Mouse (Mus musculus) hindbrain, postnatal 0 days (tissue): ENCODE results near the gene Mdc1. TPM values are rescaled to one million over a fixed set of nuclear protein-coding genes. Genes with fewer than 3 reads are reported as not detected.

Source experiments
- ATAC-seq: fragments of 200-750 bp; cut with Nextera tagmentation; 2 replicates; pipeline ENCODE4 v1.8.0; 2017; ENCODE audit warnings: mild to moderate bottlenecking, moderate TSS enrichment, moderate library complexity
- DNase-seq: peaks from one replicate; pipeline ENCODE4 v3.0.0-alpha.2; 2015; ENCODE audit warnings: low spot score
- H3K27ac ChIP-seq: fragments of 300-500 bp; sonication (generic); 2 replicates; pipeline ENCODE4 v1.5.1; 2014; ENCODE audit warnings: mild to moderate bottlenecking
- H3K27me3 ChIP-seq: fragments of 300-500 bp; sonication (generic); 2 replicates; pipeline ENCODE4 v1.6.1; 2014; ENCODE audit warnings: low read length, mixed read lengths; ENCODE audit not compliant: insufficient read depth
- H3K36me3 ChIP-seq: fragments of 300-500 bp; sonication (generic); 2 replicates; pipeline ENCODE4 v1.6.1; 2014; ENCODE audit warnings: low read length, mixed read lengths; ENCODE audit not compliant: insufficient read depth
- H3K4me1 ChIP-seq: fragments of 300-500 bp; sonication (generic); 2 replicates; pipeline ENCODE4 v1.6.1; 2014; ENCODE audit warnings: antibody characterized with exemption, low read length, mixed read lengths; ENCODE audit not compliant: insufficient read depth
- H3K4me2 ChIP-seq: fragments of 300-500 bp; sonication (generic); 2 replicates; pipeline ENCODE4 v1.6.1; 2014; ENCODE audit warnings: low read depth, mild to moderate bottlenecking, low read length, moderate library complexity, mixed read lengths
- H3K4me3 ChIP-seq: fragments of 300-500 bp; sonication (generic); 2 replicates; pipeline ENCODE4 v1.5.1; 2014; ENCODE audit warnings: low read length
- H3K9ac ChIP-seq: fragments of 300-500 bp; sonication (generic); replicated peaks from 2 replicates; pipeline ENCODE4 v1.6.1; 2014; ENCODE audit warnings: mild to moderate bottlenecking, low read length, moderate library complexity, mixed read lengths
- H3K9me3 ChIP-seq: fragments of 300-500 bp; sonication (generic); 2 replicates; pipeline ENCODE4 v1.6.1; 2016; ENCODE audit warnings: low read length, mixed read lengths
- CTCF ChIP-seq: IDR thresholded peaks from 2 replicates; pipeline ENCODE4 v1.5.1; 2016; ENCODE audit warnings: antibody characterized with exemption, control low read depth, low read depth
- WGBS: fragments of 180-500 bp; shearing (Covaris S2); extraction: QIAGEN DNeasy Blood & Tissue Kit; methylation state at CpG from one replicate; pipeline ENCODE4 v1.1.7; 2014; 5-methylcytosine and 5-hydroxymethylcytosine counted together
- microRNA-seq, 2 experiments: library from miRNA; unstranded; fragments of <30 nt; microRNA quantifications; one replicate each; pipeline ENCODE4; 2016
- polyA plus RNA-seq: library from polyadenylated mRNA; unstranded; fragments of >200 nt; fragmentation: Nextera tagmentation; extraction: Ambion mirVana; gene quantifications from 2 replicates; pipeline ENCODE4 v1.2.1, GENCODE M21; 2015
- total RNA-seq: library from RNA; depleted of rRNA; stranded (reverse); fragments of >200 nt; gene quantifications from 2 replicates; pipeline ENCODE4 v1.2.3, GENCODE M21; 2014; rRNA removed

Mdc1 gene
- total and polyA plus RNA-seq, 2 experiments from 2014 or later, result 4.1 to 26.7 TPM

DNA sequence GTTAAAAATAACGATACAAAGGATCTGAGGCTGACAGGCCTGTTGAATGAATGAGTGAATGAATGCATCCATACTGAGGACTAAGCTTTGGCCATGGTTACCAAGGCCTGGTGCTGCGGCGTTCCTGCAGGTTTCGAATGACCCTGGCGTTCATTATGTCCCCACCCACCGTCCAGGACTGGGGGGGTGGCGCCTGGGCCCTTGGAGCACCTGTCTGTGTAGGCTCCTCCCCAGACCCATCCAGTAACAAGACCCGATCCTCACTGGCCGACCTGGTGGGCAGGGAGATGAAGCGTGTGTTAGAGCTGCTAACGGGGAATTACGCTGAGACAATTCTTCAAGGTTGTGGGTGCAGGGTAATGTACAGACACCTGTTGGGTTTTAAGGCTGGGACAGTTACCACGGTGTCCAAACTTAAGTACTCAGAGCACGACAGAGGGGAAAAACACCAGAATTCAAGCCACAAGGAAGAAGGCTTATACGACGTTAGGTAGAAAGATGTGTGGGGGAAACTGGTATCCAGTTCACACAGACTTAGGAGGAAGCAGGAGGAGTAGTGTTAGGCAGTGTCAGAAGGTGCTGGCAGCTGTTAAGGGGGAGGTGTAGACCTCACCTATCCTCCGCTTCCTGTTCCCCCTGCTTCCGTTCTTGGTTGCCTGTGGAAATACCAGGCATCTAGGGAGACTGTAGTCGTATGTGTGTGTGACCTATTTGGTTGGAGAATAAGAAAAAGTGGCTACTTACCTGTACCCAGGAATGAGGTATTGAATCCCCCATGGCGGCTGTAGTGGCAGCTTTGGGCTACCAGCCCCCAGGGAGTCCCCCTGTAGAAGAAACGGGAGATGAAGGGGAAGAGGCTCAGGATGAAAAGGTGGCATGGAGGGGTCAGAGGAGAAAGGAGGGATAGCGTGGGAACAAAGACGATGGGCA, 56.6 kb downstream of the Mdc1 start:
- no peaks in the 10 kb centered on the region for H3K27me3 ChIP-seq
- peak overlapping the region; percentile 100 for H3K4me2 ChIP-seq
- peak overlapping the region; percentile 88 for H3K9ac ChIP-seq
- H3K27ac ChIP-seq, result peak overlapping the region; percentile 89
- TF ChIP-seq CTCF, result no peak
- H3K36me3 ChIP-seq, result peaks cover 17% of the 10 kb centered on the region
- peaks cover 6% of the 10 kb centered on the region; the same call in 1 of the 2 replicates for H3K4me1 ChIP-seq
- no peaks in the 10 kb centered on the region for H3K9me3 ChIP-seq
- DNase-seq (no peak), ATAC-seq (peak; percentile 49)
- WGBS, result 46% methylated on average over 23 of the region's 23 CpGs
- H3K4me3 ChIP-seq, result peak overlapping the region; percentile 79

DNA sequence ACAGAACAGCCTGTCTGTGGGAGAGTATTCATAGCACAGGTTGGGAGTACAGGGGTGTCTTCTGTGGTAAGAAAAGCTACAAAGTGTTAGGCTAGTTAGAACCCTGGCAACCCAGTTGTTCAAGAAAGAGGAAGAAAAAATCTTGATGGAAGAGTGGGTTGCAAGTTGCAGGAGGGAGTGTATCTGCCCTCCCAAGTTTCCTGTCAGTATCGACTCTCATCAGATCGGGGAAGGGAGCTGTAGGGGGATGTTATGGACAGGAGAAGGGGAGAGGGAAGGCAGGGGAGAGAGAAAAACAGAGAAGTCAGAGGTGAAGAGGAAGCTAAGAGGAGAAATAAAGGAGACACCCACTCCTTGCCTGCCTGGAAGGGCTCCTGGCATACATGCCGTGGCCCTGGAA, 59.3 kb downstream of the Mdc1 start:
- no peaks in the 10 kb centered on the region for H3K27me3 ChIP-seq
- no peak overlapping the region for H3K4me3 ChIP-seq
- ATAC-seq, result no peak
- peaks cover 6% of the 10 kb centered on the region; the same call in 1 of the 2 replicates for H3K4me1 ChIP-seq
- 92% methylated on average over 3 of the region's 3 CpGs for WGBS
- peaks cover 26% of the 10 kb centered on the region for H3K36me3 ChIP-seq
- no peak overlapping the region for H3K27ac ChIP-seq
- no peak for DNase-seq
- no peak overlapping the region for H3K4me2 ChIP-seq
- H3K9ac ChIP-seq, result no peak overlapping the region
- no peaks in the 10 kb centered on the region for H3K9me3 ChIP-seq
- no peak for TF ChIP-seq CTCF

DNA sequence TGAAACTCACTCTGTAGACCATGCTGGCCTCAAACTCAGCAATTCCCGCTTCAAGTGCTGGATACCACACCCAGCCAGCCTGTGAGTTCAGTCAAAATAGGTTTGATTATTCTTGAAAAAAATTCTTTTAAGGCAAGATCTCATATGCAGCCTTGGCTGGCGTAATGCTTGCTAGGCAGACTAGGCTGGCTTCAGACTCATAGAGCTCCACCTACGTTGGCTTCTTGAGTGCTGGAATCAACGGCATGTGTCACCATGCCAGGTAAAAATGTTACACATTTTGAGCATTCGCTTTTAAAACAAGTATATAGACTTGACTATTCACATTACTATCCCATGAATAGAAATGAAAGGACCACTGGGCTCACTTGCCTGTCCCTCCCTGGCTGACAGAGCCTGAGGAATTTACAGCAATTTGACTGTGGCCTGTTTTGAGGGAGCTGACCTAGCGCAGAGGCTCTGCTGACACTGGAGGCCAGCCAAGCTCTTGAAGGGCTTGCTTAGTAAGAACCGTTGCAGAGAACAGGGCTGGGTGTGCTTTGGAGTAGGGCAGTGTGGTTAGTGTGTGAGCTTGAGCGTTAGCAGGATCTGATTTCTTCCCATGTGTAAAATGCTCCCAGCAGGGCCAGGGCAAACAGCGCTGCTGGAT, 62.2 kb downstream of the Mdc1 start:
- H3K9ac ChIP-seq, result no peak overlapping the region
- peaks cover 34% of the 10 kb centered on the region for H3K36me3 ChIP-seq
- H3K4me2 ChIP-seq, result no peak overlapping the region
- H3K27me3 ChIP-seq, result no peaks in the 10 kb centered on the region
- no peak overlapping the region for H3K4me3 ChIP-seq
- H3K27ac ChIP-seq, result no peak overlapping the region
- no peak for ATAC-seq
- H3K9me3 ChIP-seq, result no peaks in the 10 kb centered on the region
- peaks cover 7% of the 10 kb centered on the region for H3K4me1 ChIP-seq
- TF ChIP-seq CTCF, result no peak
- 87% methylated on average over 9 of the region's 9 CpGs for WGBS
- DNase-seq, result no peak

DNA sequence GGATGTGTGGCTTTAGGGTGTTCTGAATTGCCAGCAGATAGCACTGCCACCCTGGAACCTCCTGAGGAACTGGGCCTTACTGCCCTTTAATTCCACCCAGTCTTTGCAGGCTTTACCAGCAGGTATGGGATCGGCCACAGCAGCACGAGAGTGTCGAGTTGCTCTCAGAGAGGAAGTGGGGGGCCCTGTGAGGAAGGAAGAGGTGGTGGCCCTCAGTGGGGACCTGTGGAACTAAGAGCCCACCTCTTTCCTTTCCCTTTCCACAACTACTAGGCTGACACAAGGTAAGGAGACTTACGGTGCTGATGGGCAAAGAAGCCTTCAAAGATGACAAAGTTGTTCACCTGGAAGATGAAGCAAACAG, 62.7 kb downstream of the Mdc1 start:
- TF ChIP-seq CTCF, result no peak
- no peak overlapping the region for H3K27ac ChIP-seq
- no peak for DNase-seq
- no peak overlapping the region for H3K4me2 ChIP-seq
- no peak overlapping the region for H3K9ac ChIP-seq
- H3K27me3 ChIP-seq, result no peaks in the 10 kb centered on the region
- WGBS, result 82% methylated on average over 4 of the region's 4 CpGs
- no peak for ATAC-seq
- peaks cover 34% of the 10 kb centered on the region for H3K36me3 ChIP-seq
- H3K4me3 ChIP-seq, result no peak overlapping the region
- H3K4me1 ChIP-seq, result peaks cover 12% of the 10 kb centered on the region
- no peaks in the 10 kb centered on the region for H3K9me3 ChIP-seq

DNA sequence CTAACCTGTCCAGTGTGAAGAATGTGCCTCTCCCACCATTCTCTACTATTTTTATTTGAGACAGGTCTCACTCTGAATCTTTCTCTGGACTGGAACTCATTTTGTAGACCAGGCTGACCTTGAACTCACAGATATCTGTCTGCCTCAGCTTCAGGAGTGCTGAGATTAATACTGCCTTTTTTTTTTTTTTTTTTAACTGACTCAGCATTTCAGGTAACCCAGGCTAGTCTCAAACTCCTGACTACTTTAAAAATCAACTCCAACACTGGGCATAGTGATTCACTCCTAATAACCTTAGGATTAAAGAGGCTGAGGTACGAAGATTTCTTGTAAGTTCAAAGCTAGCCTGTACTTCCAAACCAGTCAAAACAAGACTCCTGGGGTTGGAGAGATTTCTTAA, 64.3 kb downstream of the Mdc1 start:
- 94% methylated on average over 1 of the region's 1 CpGs for WGBS
- Histone ChIP-seq H3K9ac (no peak overlapping the region), H3K4me3 (no peak overlapping the region), H3K9me3 (no peaks in the 10 kb centered on the region), H3K36me3 (peaks cover 25% of the 10 kb centered on the region), H3K27ac (no peak overlapping the region), H3K4me1 (peaks cover 14% of the 10 kb centered on the region), H3K4me2 (no peak overlapping the region), H3K27me3 (no peaks in the 10 kb centered on the region)
- no peak for DNase-seq
- TF ChIP-seq CTCF, result no peak
- ATAC-seq, result no peak

DNA sequence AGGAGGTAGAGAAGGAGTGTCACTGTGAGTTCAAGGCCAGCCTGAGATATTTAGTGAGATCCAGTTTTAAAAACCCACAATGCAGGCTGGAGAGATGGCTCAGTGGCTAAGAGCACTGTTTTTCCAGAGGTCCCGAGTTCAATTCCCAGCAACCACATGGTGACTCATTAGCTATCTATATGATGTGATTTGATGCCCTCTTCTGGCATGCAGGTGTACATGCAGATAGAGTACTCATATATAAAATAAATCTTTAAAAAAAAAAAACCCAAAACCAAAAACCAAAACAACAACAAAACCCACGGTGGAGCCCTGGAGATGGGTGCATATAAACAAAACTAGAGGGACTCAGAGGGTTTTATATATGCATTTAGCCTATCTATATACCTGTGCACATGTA, 66.3 kb downstream of the Mdc1 start:
- Histone ChIP-seq H3K4me2 (no peak overlapping the region), H3K9ac (no peak overlapping the region), H3K4me1 (peaks cover 14% of the 10 kb centered on the region), H3K9me3 (no peaks in the 10 kb centered on the region), H3K27me3 (no peaks in the 10 kb centered on the region), H3K27ac (no peak overlapping the region), H3K4me3 (no peak overlapping the region), H3K36me3 (peaks cover 24% of the 10 kb centered on the region)
- peak; percentile 31; the same call in 1 of the 2 replicates for TF ChIP-seq CTCF
- no peak for ATAC-seq
- WGBS, result 78% methylated on average over 2 of the region's 2 CpGs
- no peak for DNase-seq

Small RNAs within 50 kb of the gene (microRNA-seq; reads per million reads assigned to microRNA genes)
- gene Gm28033, result 0 to 0.18 reads per million in 2 experiments

Other genes starting within 250 kb of the Mdc1 start
- gene Sfta2, start 240.0 kb upstream of the Mdc1 start, total RNA-seq, result not detected in 2 replicates
- gene Sfta2, start 240.0 kb upstream of the Mdc1 start, polyA plus RNA-seq, result not detected in 2 replicates
- gene Gm9573, start 214.9 kb upstream of the Mdc1 start, total RNA-seq, result not detected in 2 replicates
- gene Gm9573, start 214.9 kb upstream of the Mdc1 start, polyA plus RNA-seq, result not detected in 2 replicates
- gene Mucl3, start 197.8 kb upstream of the Mdc1 start, total RNA-seq, result 0.61 TPM in 1 of 2 replicates, not detected in the other
- gene Mucl3, start 197.8 kb upstream of the Mdc1 start, polyA plus RNA-seq, result 0.10 TPM in 1 of 2 replicates, not detected in the other
- gene Vars2, start 173.9 kb upstream of the Mdc1 start, total RNA-seq, result 37.3 and 46.8 TPM in 2 replicates
- gene Vars2, start 173.9 kb upstream of the Mdc1 start, polyA plus RNA-seq, result 12.6 and 14.8 TPM in 2 replicates
- 26.1 and 27.2 TPM in 2 replicates for gene Gtf2h4, start 167.8 kb upstream of the Mdc1 start, total RNA-seq
- gene Gtf2h4, start 167.8 kb upstream of the Mdc1 start, polyA plus RNA-seq, result 18.6 and 21.3 TPM in 2 replicates
- gene Ddr1, start 136.9 kb upstream of the Mdc1 start, total RNA-seq, result 108 and 139 TPM in 2 replicates
- 63.3 and 66.3 TPM in 2 replicates for gene Ddr1, start 136.9 kb upstream of the Mdc1 start, polyA plus RNA-seq
- 13.7 and 19.4 TPM in 2 replicates for gene Ier3, start 19.8 kb upstream of the Mdc1 start, total RNA-seq
- 18.3 and 19.4 TPM in 2 replicates for gene Ier3, start 19.8 kb upstream of the Mdc1 start, polyA plus RNA-seq
- 94.1 and 142 TPM in 2 replicates for gene Flot1, start 18.3 kb upstream of the Mdc1 start, total RNA-seq
- 162 TPM in 2 replicates for gene Flot1, start 18.3 kb upstream of the Mdc1 start, polyA plus RNA-seq
- gene Tubb5, start 3.2 kb upstream of the Mdc1 start, total RNA-seq, result 3,311 and 3,326 TPM in 2 replicates
- gene Tubb5, start 3.2 kb upstream of the Mdc1 start, polyA plus RNA-seq, result 1,502 and 1,606 TPM in 2 replicates
- 14.7 and 27.2 TPM in 2 replicates for gene Nrm, start 19.8 kb downstream of the Mdc1 start, total RNA-seq
- 24.6 and 25.7 TPM in 2 replicates for gene Nrm, start 19.8 kb downstream of the Mdc1 start, polyA plus RNA-seq
- 32.0 and 34.3 TPM in 2 replicates for gene Ppp1r18, start 24.1 kb downstream of the Mdc1 start, total RNA-seq
- 18.4 and 19.3 TPM in 2 replicates for gene Ppp1r18, start 24.1 kb downstream of the Mdc1 start, polyA plus RNA-seq
- 31.3 and 33.2 TPM in 2 replicates for gene Dhx16, start 38.3 kb downstream of the Mdc1 start, total RNA-seq
- gene Dhx16, start 38.3 kb downstream of the Mdc1 start, polyA plus RNA-seq, result 22.9 and 23.1 TPM in 2 replicates
- 39.8 and 49.2 TPM in 2 replicates for gene 2310061I04Rik, start 55.9 kb downstream of the Mdc1 start, total RNA-seq
- 69.0 and 74.3 TPM in 2 replicates for gene 2310061I04Rik, start 55.9 kb downstream of the Mdc1 start, polyA plus RNA-seq
- 163 and 169 TPM in 2 replicates for gene Atat1, start 68.6 kb downstream of the Mdc1 start, total RNA-seq
- 222 and 225 TPM in 2 replicates for gene Atat1, start 68.6 kb downstream of the Mdc1 start, polyA plus RNA-seq
- 42.9 and 45.9 TPM in 2 replicates for gene Mrps18b, start 74.9 kb downstream of the Mdc1 start, total RNA-seq
- gene Mrps18b, start 74.9 kb downstream of the Mdc1 start, polyA plus RNA-seq, result 66.6 and 72.2 TPM in 2 replicates
- gene Ppp1r10, start 74.9 kb downstream of the Mdc1 start, total RNA-seq, result 37.5 and 44.0 TPM in 2 replicates
- gene Ppp1r10, start 74.9 kb downstream of the Mdc1 start, polyA plus RNA-seq, result 20.3 and 22.5 TPM in 2 replicates
- 47.7 and 57.3 TPM in 2 replicates for gene Abcf1, start 128.2 kb downstream of the Mdc1 start, total RNA-seq
- 94.5 and 99.4 TPM in 2 replicates for gene Abcf1, start 128.2 kb downstream of the Mdc1 start, polyA plus RNA-seq
- 101 and 106 TPM in 2 replicates for gene Gnl1, start 138.3 kb downstream of the Mdc1 start, total RNA-seq
- gene Gnl1, start 138.3 kb downstream of the Mdc1 start, polyA plus RNA-seq, result 75.8 and 76.2 TPM in 2 replicates
- gene Prr3, start 138.7 kb downstream of the Mdc1 start, total RNA-seq, result 39.9 and 46.7 TPM in 2 replicates
- gene Prr3, start 138.7 kb downstream of the Mdc1 start, polyA plus RNA-seq, result 72.7 and 81.9 TPM in 2 replicates
- 0.10 and 0.11 TPM in 2 replicates for gene H2-T24, start 179.0 kb downstream of the Mdc1 start, total RNA-seq
- 7.1 and 7.7 TPM in 2 replicates for gene H2-T24, start 179.0 kb downstream of the Mdc1 start, polyA plus RNA-seq
- 6.6 and 7.3 TPM in 2 replicates for gene H2-T23, start 191.3 kb downstream of the Mdc1 start, total RNA-seq
- gene H2-T23, start 191.3 kb downstream of the Mdc1 start, polyA plus RNA-seq, result 8.8 and 9.4 TPM in 2 replicates
- 10.0 and 15.4 TPM in 2 replicates for gene H2-T22, start 201.2 kb downstream of the Mdc1 start, total RNA-seq
- gene H2-T22, start 201.2 kb downstream of the Mdc1 start, polyA plus RNA-seq, result 9.1 and 11.8 TPM in 2 replicates
- gene Gm6034, start 201.4 kb downstream of the Mdc1 start, total RNA-seq, result not detected in 2 replicates
- gene Gm6034, start 201.4 kb downstream of the Mdc1 start, polyA plus RNA-seq, result not detected in 2 replicates
- not detected in 2 replicates for gene Gm11127, start 216.9 kb downstream of the Mdc1 start, total RNA-seq
- gene Gm11127, start 216.9 kb downstream of the Mdc1 start, polyA plus RNA-seq, result not detected in 2 replicates